Comparison of ENCODE assay signal across 8 mouse cellular contexts in the genomic region with DNA sequence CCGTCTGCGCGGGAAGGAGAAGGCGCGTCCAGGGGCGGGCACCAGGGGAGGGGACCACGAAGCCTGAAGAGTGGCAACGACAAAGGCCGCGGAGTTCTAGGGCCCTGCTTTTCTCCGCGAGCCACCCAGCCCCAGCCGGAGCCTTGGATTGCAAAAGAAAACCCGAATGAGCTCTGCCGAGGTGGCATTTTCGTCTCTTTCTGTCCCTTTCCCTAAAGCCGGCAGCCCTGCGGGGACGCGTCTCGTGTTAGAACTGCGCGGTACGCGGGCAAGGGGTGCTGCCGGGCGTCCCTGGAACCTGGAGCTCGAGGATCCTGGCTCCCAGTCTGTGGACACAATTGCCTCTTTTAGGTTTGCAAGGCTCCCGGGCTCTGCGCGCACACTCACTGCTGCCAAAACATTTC.
DNase-seq lines count a peak whose midpoint lies in the region; ATAC-seq and TF ChIP-seq lines count a peak whose summit lies in the region.

No protein-coding gene starts in this region.

- no peaks in the 10 kb centered on the region for H3K9me3 ChIP-seq in heart, embryonic 10.5 days
- no peaks in the 10 kb centered on the region for H3K9me3 ChIP-seq in forebrain, embryonic 13.5 days (replicated peaks)
- no peaks in the 10 kb centered on the region for H3K9me3 ChIP-seq in intestine, postnatal 0 days (ENCODE audit: control insufficient read depth)
- no peaks in the 10 kb centered on the region for H3K9me3 ChIP-seq in stomach, embryonic 15.5 days

- ATAC-seq in forebrain, embryonic 13.5 days: peak; percentile 25; the same call in 1 of the 2 replicates
- ATAC-seq in intestine, postnatal 0 days: no peak
- ATAC-seq in stomach, embryonic 15.5 days (ENCODE audit: insufficient read depth, low FRiP score, low read depth): no peak
- no peak for ATAC-seq in inflammation-experienced regulatory T-cells, adult 6 months

- peak overlapping the region; percentile 47 for H3K4me3 ChIP-seq in heart, embryonic 10.5 days
- 0 out of 2 replicates have a peak overlapping the region, but pooled peaks have one; percentile 10 for H3K4me3 ChIP-seq in forebrain, embryonic 13.5 days
- no peak overlapping the region for H3K4me3 ChIP-seq in intestine, postnatal 0 days (ENCODE audit: low read depth, low read length)
- no peak overlapping the region for H3K4me3 ChIP-seq in stomach, embryonic 15.5 days (replicated peaks)

- under 1% methylated on average over 31 of the region's 31 CpGs for WGBS in heart, embryonic 10.5 days
- WGBS in forebrain, embryonic 13.5 days: under 1% methylated on average over 29 of the region's 31 CpGs
- under 1% methylated on average over 31 of the region's 31 CpGs for WGBS in intestine, postnatal 0 days
- under 1% methylated on average over 28 of the region's 31 CpGs for whole genome bisulfite sequencing in stomach, embryonic 15.5 days

- H3K27ac ChIP-seq in heart, embryonic 10.5 days: no peak overlapping the region
- no peak overlapping the region for H3K27ac ChIP-seq in forebrain, embryonic 13.5 days
- no peak overlapping the region for H3K27ac ChIP-seq in intestine, postnatal 0 days (ENCODE audit: low read depth, low read length)
- H3K27ac ChIP-seq in stomach, embryonic 15.5 days: no peak overlapping the region

- peak overlapping the region; percentile 2; the same call in 1 of the 2 replicates for H3K9ac ChIP-seq in forebrain, embryonic 13.5 days
- no peak overlapping the region for H3K9ac ChIP-seq in intestine, postnatal 0 days (ENCODE audit: low read depth, low read length)
- no peak overlapping the region for H3K9ac ChIP-seq in stomach, embryonic 15.5 days

- peak overlapping the region; percentile 36 for H3K4me2 ChIP-seq in forebrain, embryonic 13.5 days
- H3K4me2 ChIP-seq in intestine, postnatal 0 days (replicated peaks; ENCODE audit: low read depth): peak overlapping the region; percentile 18; the same call in 1 of the 2 replicates
- H3K4me2 ChIP-seq in stomach, embryonic 15.5 days: 0 out of 2 replicates have a peak overlapping the region, but pooled peaks have one; percentile 4

- peaks cover 53% of the 10 kb centered on the region for H3K27me3 ChIP-seq in heart, embryonic 10.5 days (ENCODE audit: insufficient read depth, poor library complexity, severe bottlenecking)
- H3K27me3 ChIP-seq in forebrain, embryonic 13.5 days: peaks cover 90% of the 10 kb centered on the region
- peaks cover 54% of the 10 kb centered on the region for H3K27me3 ChIP-seq in intestine, postnatal 0 days (replicated peaks; ENCODE audit: control insufficient read depth, insufficient read depth, low read length)
- peaks cover 36% of the 10 kb centered on the region for H3K27me3 ChIP-seq in stomach, embryonic 15.5 days (replicated peaks)

- H3K4me1 ChIP-seq in heart, embryonic 10.5 days: peaks cover 11% of the 10 kb centered on the region
- peaks cover 11% of the 10 kb centered on the region for H3K4me1 ChIP-seq in forebrain, embryonic 13.5 days
- H3K4me1 ChIP-seq in intestine, postnatal 0 days (replicated peaks; ENCODE audit: control insufficient read depth, insufficient read depth, low read length): no peaks in the 10 kb centered on the region
- 0 out of 2 replicates have a peak, but pooled peaks cover 5% of the 10 kb centered on the region for H3K4me1 ChIP-seq in stomach, embryonic 15.5 days

- no peak for TF ChIP-seq CTCF in intestine, postnatal 0 days (IDR thresholded peaks at IDR 0.05; ENCODE audit: low read depth)

- no peaks in the 10 kb centered on the region for H3K36me3 ChIP-seq in heart, embryonic 10.5 days
- no peaks in the 10 kb centered on the region for H3K36me3 ChIP-seq in forebrain, embryonic 13.5 days (ENCODE audit: poor library complexity, severe bottlenecking)
- no peaks in the 10 kb centered on the region for H3K36me3 ChIP-seq in intestine, postnatal 0 days (ENCODE audit: control insufficient read depth, insufficient read depth)
- no peaks in the 10 kb centered on the region for H3K36me3 ChIP-seq in stomach, embryonic 15.5 days

- DNase-seq in heart, embryonic 10.5 days (ENCODE audit: low spot score): no peak
- no peak for DNase-seq in heart, adult 8-10 months (ENCODE audit: low spot score)
- DNase-seq in Muller cell, postnatal 12 days (ENCODE audit: inconsistent ontology term): peak; percentile 20
- DNase-seq in frontal cortex, postnatal 14 days (ENCODE audit: low spot score in 2 of 2): no peak

Comparison
In these comparisons a context has a peak if more than half of its experiments do, and no peak if none do; other contexts are left out.
1. H3K4me3 ChIP-seq: peak in heart, embryonic 10.5 days (single experiment) and forebrain, embryonic 13.5 days (single experiment); none in intestine, postnatal 0 days (single experiment) and stomach, embryonic 15.5 days (single experiment).
2. Peak in every context shown above with its lines, with median percentiles within 50 percentile points of each other: H3K4me2 ChIP-seq.